Mouse (Mus musculus) spleen, postnatal 4 days (tissue): ENCODE results near the gene Pdzd2.

Experiments
- DNase-seq, 2 experiments: peaks; one replicate each; pipeline ENCODE4 v3.0.0; 2022; ENCODE audit warnings: low spot score in 2 of 2

Pdzd2 gene

DNA sequence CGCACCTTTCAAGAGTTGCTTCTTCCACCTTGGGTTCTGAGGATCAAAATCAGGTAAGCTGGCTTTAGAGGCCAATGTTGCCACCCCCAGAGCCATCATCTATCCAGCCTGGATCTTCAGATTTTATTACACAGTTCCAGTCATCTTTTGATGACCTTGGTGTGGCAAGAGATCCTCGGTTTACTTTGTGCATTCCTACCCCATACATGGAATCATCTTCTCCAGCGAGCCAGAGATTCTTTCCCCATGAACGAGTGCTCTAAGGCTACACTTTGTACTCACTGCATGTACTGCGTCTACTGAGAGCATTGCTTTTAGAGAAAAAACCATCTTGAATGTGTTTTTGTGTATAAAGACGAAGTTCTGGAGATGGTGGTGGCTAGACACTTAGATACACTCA is 384.5 kb downstream of the Pdzd2 start:
- no peak for DNase-seq

DNA sequence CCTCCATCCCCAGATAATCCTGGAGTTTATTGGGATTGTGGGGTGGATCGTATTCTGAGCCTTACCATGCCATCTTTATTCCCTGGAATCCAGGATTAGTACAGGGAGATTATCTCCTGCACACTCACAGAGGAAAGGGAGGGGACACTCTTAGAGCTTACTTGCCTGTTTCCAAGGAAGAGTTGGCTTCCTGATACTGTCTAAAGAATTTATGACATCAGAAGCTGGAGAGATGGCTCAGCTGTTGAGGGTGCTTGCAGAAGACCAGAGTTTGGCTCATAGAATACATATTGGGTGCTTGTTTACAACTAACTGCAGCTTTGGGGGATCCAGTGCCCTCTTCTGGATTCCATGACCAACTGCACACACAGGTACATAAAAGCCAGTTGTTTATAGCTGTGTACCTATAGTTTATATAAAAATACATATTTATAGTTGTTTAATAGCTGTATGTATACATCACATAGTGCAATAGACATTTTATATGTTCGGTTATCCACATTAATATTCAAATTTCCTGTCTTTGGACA is 385.4 kb downstream of the Pdzd2 start:
- no peak for DNase-seq

GRCm38 (mm10) chr15:12351470-12351869 is 388.3 kb downstream of the Pdzd2 start:
- no peak for DNase-seq

GRCm38 (mm10) chr15:12349840-12350239 is 389.9 kb downstream of the Pdzd2 start:
- no peak for DNase-seq

DNA sequence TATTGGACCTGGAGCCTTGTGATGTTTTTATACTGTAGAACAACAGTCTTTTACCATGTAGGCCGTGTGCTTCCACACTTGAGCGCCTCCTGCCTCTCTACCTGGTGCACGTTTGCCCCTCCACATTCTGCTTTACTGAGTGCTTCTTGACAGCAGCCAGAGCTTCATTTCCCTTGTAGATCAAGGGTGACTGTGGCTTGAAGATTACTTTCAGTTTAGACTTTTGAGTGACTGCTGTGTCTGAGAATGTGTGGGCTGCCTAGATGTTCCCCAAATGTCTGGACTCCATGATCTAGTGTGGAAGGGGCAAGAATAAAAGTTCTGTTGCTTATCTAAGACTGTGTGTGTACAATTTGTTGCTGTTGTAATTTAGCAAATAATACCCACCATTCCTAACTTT is 390.8 kb downstream of the Pdzd2 start:
- DNase-seq, result no peak

DNA sequence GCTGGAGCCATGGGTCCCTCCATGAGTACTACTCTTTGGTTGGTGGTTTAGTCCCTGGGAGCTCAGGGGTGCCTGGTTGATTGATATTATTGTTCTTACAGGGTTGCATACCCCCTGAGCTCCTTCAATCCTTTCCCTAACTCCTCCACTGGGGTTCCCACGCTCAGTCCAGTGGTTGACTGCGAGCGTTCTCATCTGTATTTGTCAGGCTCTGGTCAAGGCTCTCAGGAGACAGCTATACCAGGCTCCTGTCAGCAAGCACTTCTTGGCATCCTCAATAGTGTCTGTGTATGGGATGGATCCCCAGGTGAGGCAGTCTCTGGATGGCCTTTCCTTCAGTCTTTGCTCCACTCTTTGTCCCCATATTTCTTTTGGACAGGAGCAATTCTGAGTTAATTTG is 392.8 kb downstream of the Pdzd2 start:
- no peak for DNase-seq

- DNase-seq, result no peak
Measured at GRCm38 (mm10) chr15:12341401-12341758, 398.3 kb downstream of the Pdzd2 start.

DNA sequence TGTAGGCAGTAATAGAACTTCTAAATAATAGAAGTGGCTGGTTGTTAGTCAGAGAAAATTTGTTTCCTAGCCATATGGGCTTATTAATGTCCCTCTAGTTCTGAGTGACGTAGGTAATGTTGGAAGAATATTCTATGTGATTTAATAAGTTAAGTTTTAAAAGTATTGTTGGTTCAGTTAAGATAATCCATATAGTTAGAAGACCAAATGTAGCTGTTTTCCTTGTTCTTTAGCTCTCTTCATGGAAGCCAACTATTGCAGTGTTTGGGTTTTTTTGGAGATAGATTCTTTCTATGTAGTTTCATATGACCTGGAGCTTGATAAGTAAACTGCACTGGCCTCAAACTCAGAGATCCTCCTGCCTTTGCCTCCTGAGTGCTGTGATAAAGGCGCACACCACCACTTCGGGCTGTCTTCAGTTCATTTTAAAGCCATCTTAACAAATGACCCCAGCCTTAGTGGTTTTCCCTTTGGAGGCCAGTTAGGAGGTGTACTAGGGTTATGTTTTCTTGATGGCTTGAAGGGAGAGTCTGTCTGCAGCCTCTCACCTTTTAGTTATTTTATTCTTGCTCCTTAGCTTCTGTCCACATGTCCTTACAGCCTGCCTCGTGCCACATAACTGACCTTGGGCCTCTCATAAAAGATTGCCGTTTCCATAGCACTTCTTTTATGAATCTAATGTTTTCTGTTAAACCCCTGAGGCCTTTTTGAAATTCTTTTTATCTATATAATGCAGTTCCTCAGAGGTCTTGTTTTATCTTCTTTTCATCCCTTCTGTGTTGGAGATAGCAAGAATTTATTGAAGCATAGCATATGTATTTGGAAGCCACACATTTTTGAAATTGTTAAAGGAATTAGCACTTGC is 399.0 kb downstream of the Pdzd2 start:
- DNase-seq, result no peak

- no peak for DNase-seq
Measured at GRCm38 (mm10) chr15:12337779-12338137, 402.0 kb downstream of the Pdzd2 start.

DNA sequence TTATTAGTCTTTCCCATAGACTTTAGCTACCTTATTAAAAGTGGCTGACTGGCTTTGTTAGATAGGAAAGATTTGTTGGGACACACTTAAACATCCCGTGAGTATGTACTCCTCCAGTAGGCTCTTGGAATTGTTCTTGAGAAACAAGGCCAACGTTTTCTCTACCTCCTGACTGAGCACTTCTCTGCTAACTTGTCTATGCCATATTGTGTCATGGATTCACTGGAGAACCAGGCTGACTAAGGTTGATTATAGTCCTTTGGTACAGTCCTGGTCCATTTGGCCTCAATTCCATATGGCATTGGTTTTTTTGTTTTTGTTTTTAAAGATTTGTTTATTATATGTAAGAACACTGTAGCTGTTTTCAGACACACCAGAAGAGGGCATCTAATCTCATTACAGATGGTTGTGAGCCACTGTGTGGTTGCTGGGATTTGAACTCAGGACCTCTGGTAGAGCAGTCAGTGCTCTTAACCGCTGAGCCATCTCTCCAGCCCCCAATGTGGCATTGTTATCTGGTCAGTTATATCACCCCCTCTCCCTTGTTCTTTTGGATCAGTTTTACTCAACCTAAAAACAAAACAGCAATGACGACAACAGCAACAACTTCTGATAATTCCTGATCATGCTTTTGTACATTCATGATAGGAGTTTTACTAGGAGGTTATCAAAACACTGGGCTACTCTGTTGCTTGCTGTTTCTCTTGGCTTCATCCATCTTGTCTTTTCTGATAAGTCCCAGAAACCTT is 402.5 kb downstream of the Pdzd2 start:
- no peak for DNase-seq

DNA sequence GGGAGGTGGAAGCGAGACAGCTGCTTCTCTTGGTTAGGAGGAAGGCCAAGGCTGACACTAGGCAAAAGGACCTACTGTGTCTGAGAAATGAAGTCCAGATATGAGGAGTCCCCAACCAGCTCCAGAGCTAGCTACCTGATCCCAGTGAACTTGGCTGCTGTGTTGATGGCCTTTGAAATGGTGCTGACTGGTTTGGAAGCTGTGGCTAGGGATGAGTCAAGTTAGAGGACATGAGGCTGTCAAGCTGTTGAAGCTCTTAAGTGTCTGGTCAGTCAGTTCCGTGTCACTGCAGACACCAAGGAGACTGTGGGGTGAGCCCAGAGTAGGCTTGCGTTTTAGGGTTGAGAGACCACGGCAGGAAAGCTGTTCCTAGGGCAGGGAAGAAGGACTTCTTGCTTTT is 405.3 kb downstream of the Pdzd2 start:
- DNase-seq, result no peak

GRCm38 (mm10) chr15:12331300-12331699 is 408.4 kb downstream of the Pdzd2 start:
- DNase-seq, result no peak

DNA sequence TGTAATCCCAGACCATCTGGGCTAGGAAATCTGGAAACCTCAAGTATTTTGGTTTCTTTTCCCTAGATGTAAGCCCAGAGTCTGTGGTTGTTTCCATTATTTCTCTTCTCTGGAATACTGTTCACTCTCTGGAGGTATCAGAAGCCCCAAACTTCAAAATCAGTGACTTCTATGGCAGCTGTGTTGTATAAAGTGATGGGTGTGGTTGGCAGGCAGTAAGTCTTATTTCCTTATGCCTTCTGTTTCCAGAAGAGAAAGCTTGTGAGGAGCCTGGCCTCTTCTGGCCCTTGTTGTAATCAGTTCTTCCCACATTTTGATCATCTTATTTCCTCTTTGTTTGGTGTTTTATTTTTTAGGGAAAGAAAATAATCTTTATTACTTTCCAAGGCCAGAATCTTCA is 408.8 kb downstream of the Pdzd2 start:
- no peak for DNase-seq

- DNase-seq, result no peak
Measured at GRCm38 (mm10) chr15:12330389-12330788, 409.3 kb downstream of the Pdzd2 start.

GRCm38 (mm10) chr15:12324326-12324725 is 415.4 kb downstream of the Pdzd2 start:
- no peak for DNase-seq

- no peak for DNase-seq
Measured at GRCm38 (mm10) chr15:12322676-12323402, 416.9 kb downstream of the Pdzd2 start.

DNA sequence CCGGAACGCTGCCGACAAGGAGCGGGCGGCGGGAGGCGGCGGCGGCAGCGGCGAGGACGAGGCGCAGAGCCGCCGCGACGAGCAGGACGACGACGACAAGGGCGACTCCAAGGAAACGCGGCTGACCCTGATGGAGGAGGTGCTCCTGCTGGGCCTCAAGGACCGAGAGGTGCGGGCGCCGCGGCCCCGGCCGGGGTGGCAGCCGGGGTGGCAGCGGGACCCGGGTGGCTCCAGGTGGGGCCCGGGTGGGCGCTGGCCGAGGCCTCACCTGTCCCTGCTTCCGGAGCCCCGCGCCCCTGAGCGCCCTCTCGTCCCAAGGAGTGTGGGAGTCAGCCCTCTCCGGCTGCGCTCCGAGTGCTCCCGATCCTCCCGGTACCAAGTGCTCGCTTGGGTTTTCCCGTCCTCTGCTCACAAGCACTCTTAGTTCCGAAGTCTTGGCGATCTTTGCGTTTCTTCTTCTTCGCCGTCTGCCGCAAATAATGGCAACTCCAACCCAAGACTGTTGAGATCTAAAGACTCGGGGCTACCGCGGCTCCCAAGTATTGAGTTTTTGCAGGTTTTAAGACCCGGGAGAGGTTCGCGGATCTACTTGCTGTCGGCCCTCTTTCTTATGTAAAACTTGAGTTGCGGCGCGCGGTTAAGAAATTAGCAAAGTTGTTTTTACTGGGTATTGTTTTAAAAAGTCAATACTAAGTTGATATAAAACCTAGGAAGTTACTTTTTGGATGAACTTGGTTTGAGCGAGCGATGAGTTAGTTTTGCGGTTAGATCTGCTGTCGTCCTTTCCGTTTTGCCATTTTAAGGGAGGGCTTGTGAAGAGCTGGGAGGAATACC is 417.7 kb downstream of the Pdzd2 start, which contains the start of gene 1810049J17Rik:
TSS of gene 1810049J17Rik (minus strand) at position 112 of the 834 bp plus-strand sequence.
- DNase-seq, result peak; percentile 45 to 80

GRCm38 (mm10) chr15:12321091-12321787 is 418.5 kb downstream of the Pdzd2 start, which contains the start of gene Golph3:
Golph3 (plus strand) TSS chr15:12321450.
- peak; percentile 95 to 99 for DNase-seq

DNA sequence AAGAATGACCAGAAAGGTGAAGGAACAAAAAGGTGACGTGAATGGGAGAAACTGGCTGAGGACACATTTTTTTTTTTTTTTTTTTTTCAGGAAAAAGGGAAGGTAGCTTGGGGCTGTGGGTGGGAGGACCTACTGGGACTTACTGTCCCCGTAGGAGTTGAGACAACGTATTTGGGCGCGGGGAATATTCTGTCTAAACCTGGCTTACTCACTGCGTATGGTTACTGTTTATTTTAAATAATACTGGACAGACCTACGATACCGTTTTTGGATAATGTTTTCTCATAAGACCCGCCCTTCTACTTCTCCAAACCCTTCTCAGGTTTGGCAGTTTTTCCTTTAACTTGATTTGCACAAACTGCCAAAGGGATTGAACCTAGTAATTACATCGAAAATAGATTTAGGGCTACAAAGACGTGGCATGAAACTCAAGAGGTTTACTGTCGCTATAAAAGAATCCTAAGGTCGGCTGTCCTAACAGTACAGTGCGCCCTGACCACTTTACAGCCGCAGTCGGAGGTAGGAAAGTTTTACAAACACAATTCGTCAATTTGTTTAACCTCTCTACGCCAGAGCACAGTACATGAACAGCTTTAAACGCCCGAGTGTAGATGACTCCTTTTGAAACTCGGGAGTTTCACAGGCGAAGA is 419.2 kb downstream of the Pdzd2 start:
- DNase-seq, result no peak

GRCm38 (mm10) chr15:12319889-12320288 is 419.8 kb downstream of the Pdzd2 start:
- no peak for DNase-seq
